Mouse (Mus musculus) neural tube, embryonic 13.5 days (tissue): ENCODE results near the gene Polr2c. TPM values are rescaled to one million over a fixed set of nuclear protein-coding genes. Genes with fewer than 3 reads are reported as not detected.
A peak's percentile ranks its signal among the peaks of the same experiment; 100 is the strongest.

Experiments used
- ATAC-seq: fragments of 200-750 bp; cut with Nextera tagmentation; 2 replicates; pipeline ENCODE4 v1.8.0; 2017; ENCODE audit warnings: low read depth, mild to moderate bottlenecking, moderate TSS enrichment, moderate library complexity
- H3K27ac ChIP-seq: fragments of 300-500 bp; sonication (generic); replicated peaks from 2 replicates; pipeline ENCODE4 v1.5.1; 2015; ENCODE audit warnings: moderate library complexity, mild to moderate bottlenecking, inconsistent platforms
- H3K27me3 ChIP-seq: fragments of 300-500 bp; sonication (generic); 2 replicates; pipeline ENCODE4 v1.6.1; 2015; ENCODE audit warnings: mild to moderate bottlenecking, inconsistent platforms
- H3K36me3 ChIP-seq: fragments of 300-500 bp; sonication (generic); 2 replicates; pipeline ENCODE4 v1.6.1; 2015; ENCODE audit warnings: mild to moderate bottlenecking, inconsistent platforms
- H3K4me1 ChIP-seq: fragments of 300-500 bp; sonication (generic); replicated peaks from 2 replicates; pipeline ENCODE4 v1.6.1; 2015; ENCODE audit warnings: inconsistent platforms
- H3K4me2 ChIP-seq: fragments of 300-500 bp; sonication (generic); 2 replicates; pipeline ENCODE4 v1.6.1; 2015; ENCODE audit warnings: inconsistent platforms, mild to moderate bottlenecking, moderate library complexity
- H3K4me3 ChIP-seq: fragments of 300-500 bp; sonication (generic); 2 replicates; pipeline ENCODE4 v1.5.1; 2015; ENCODE audit warnings: mild to moderate bottlenecking, inconsistent platforms
- H3K9ac ChIP-seq: fragments of 300-500 bp; sonication (generic); 2 replicates; pipeline ENCODE4 v1.6.1; 2015; ENCODE audit warnings: moderate library complexity, mild to moderate bottlenecking, inconsistent platforms
- H3K9me3 ChIP-seq: fragments of 300-500 bp; sonication (generic); 2 replicates; pipeline ENCODE4 v1.6.1; 2016; ENCODE audit warnings: inconsistent platforms
- WGBS: fragments of 180-500 bp; shearing (Covaris S2); methylation state at CpG from one replicate; pipeline ENCODE4 v1.1.7; 2015; 5-methylcytosine and 5-hydroxymethylcytosine counted together
- polyA plus RNA-seq: library from polyadenylated mRNA; unstranded; fragments of >200 nt; fragmentation: Nextera tagmentation; extraction: Ambion mirVana; gene quantifications from 2 replicates; pipeline ENCODE4 v1.2.1, GENCODE M21; 2015

Gene Polr2c
- polyA plus RNA-seq, 1 experiment from 2014 or later = 116 TPM

GRCm38 (mm10) chr8:94901031-94901430 is 43.8 kb downstream of the Polr2c start:
- peak overlapping the region; percentile 45; the same call in 1 of the 2 replicates for H3K9ac ChIP-seq
- no peaks in the 10 kb centered on the region for H3K36me3 ChIP-seq
- H3K4me1 ChIP-seq = peaks cover 48% of the 10 kb centered on the region
- no peak for ATAC-seq
- 26% methylated on average over 5 of the region's 5 CpGs for WGBS
- no peaks in the 10 kb centered on the region for H3K9me3 ChIP-seq
- no peak overlapping the region for H3K4me3 ChIP-seq
- H3K4me2 ChIP-seq = no peak overlapping the region
- no peaks in the 10 kb centered on the region for H3K27me3 ChIP-seq
- H3K27ac ChIP-seq = peak overlapping the region; percentile 42

- ATAC-seq = peak; percentile 19; the same call in 1 of the 2 replicates
- H3K9ac ChIP-seq = no peak overlapping the region
- H3K27ac ChIP-seq = no peak overlapping the region
- H3K4me2 ChIP-seq = no peak overlapping the region
- no peaks in the 10 kb centered on the region for H3K27me3 ChIP-seq
- H3K4me3 ChIP-seq = no peak overlapping the region
- no peaks in the 10 kb centered on the region for H3K9me3 ChIP-seq
- H3K36me3 ChIP-seq = no peaks in the 10 kb centered on the region
- 25% methylated on average over 12 of the region's 12 CpGs for WGBS
- peaks cover 50% of the 10 kb centered on the region for H3K4me1 ChIP-seq
These were observed 46.5 kb downstream of the Polr2c start for GRCm38 (mm10) chr8:94903709-94904108.

GRCm38 (mm10) chr8:94904450-94905175 is 47.4 kb downstream of the Polr2c start:
- 73% methylated on average over 12 of the region's 12 CpGs for WGBS
- Histone ChIP-seq H3K9ac (no peak overlapping the region), H3K27ac (peak overlapping the region; percentile 34; the same call in 1 of the 2 replicates), H3K4me2 (no peak overlapping the region), H3K9me3 (no peaks in the 10 kb centered on the region), H3K27me3 (no peaks in the 10 kb centered on the region), H3K4me3 (no peak overlapping the region), H3K36me3 (no peaks in the 10 kb centered on the region), H3K4me1 (peaks cover 44% of the 10 kb centered on the region)
- peak; percentile 57 for ATAC-seq

- Histone ChIP-seq H3K27ac (no peak overlapping the region), H3K9me3 (no peaks in the 10 kb centered on the region), H3K4me3 (no peak overlapping the region), H3K4me1 (peaks cover 34% of the 10 kb centered on the region), H3K27me3 (peaks cover 15% of the 10 kb centered on the region), H3K4me2 (no peak overlapping the region), H3K9ac (no peak overlapping the region), H3K36me3 (no peaks in the 10 kb centered on the region)
- ATAC-seq = no peak
- WGBS = 86% methylated on average over 18 of the region's 18 CpGs
These were observed 50.5 kb downstream of the Polr2c start for GRCm38 (mm10) chr8:94907591-94908300.

- Histone ChIP-seq H3K4me2 (no peak overlapping the region), H3K27ac (no peak overlapping the region), H3K9ac (no peak overlapping the region), H3K36me3 (no peaks in the 10 kb centered on the region), H3K4me1 (peaks cover 36% of the 10 kb centered on the region), H3K27me3 (peaks cover 25% of the 10 kb centered on the region), H3K9me3 (no peaks in the 10 kb centered on the region), H3K4me3 (no peak overlapping the region)
- 8% methylated on average over 4 of the region's 4 CpGs for WGBS
- no peak for ATAC-seq
These were observed 51.6 kb downstream of the Polr2c start for GRCm38 (mm10) chr8:94908847-94909246.

GRCm38 (mm10) chr8:94913061-94913660 is 55.9 kb downstream of the Polr2c start:
- H3K4me1 ChIP-seq = peaks cover 51% of the 10 kb centered on the region
- H3K9ac ChIP-seq = peak overlapping the region; percentile 66
- H3K36me3 ChIP-seq = no peaks in the 10 kb centered on the region
- H3K9me3 ChIP-seq = no peaks in the 10 kb centered on the region
- no peak overlapping the region for H3K27ac ChIP-seq
- WGBS = 3% methylated on average over 77 of the region's 77 CpGs
- peak; percentile 62 for ATAC-seq
- H3K4me3 ChIP-seq = peak overlapping the region; percentile 48
- H3K4me2 ChIP-seq = peak overlapping the region; percentile 76
- H3K27me3 ChIP-seq = peaks cover 52% of the 10 kb centered on the region

GRCm38 (mm10) chr8:94914256-94914655 is 57.0 kb downstream of the Polr2c start:
- Histone ChIP-seq H3K27ac (no peak overlapping the region), H3K9me3 (no peaks in the 10 kb centered on the region), H3K4me2 (no peak overlapping the region), H3K27me3 (peaks cover 60% of the 10 kb centered on the region), H3K4me3 (no peak overlapping the region), H3K4me1 (peaks cover 48% of the 10 kb centered on the region), H3K9ac (no peak overlapping the region), H3K36me3 (no peaks in the 10 kb centered on the region)
- no peak for ATAC-seq
- 86% methylated on average over 6 of the region's 6 CpGs for WGBS

GRCm38 (mm10) chr8:94914701-94915101 is 57.5 kb downstream of the Polr2c start:
- peaks cover 60% of the 10 kb centered on the region for H3K27me3 ChIP-seq
- peaks cover 48% of the 10 kb centered on the region for H3K4me1 ChIP-seq
- no peak overlapping the region for H3K9ac ChIP-seq
- 66% methylated on average over 3 of the region's 3 CpGs for WGBS
- peak overlapping the region; percentile 24; the same call in 1 of the 2 replicates for H3K27ac ChIP-seq
- H3K9me3 ChIP-seq = no peaks in the 10 kb centered on the region
- H3K36me3 ChIP-seq = no peaks in the 10 kb centered on the region
- no peak overlapping the region for H3K4me2 ChIP-seq
- no peak for ATAC-seq
- H3K4me3 ChIP-seq = no peak overlapping the region

- Histone ChIP-seq H3K36me3 (no peaks in the 10 kb centered on the region), H3K4me2 (peak overlapping the region; percentile 73), H3K4me3 (peak overlapping the region; percentile 55), H3K9me3 (no peaks in the 10 kb centered on the region), H3K27me3 (peaks cover 58% of the 10 kb centered on the region), H3K27ac (no peak overlapping the region), H3K9ac (peak overlapping the region; percentile 70; the same call in 1 of the 2 replicates), H3K4me1 (peaks cover 48% of the 10 kb centered on the region)
- WGBS = 57% methylated on average over 9 of the region's 9 CpGs
- no peak for ATAC-seq
These were observed 59.2 kb downstream of the Polr2c start for GRCm38 (mm10) chr8:94916311-94916959.

GRCm38 (mm10) chr8:94916960-94917324 is 59.7 kb downstream of the Polr2c start:
- no peak for ATAC-seq
- Histone ChIP-seq H3K9me3 (no peaks in the 10 kb centered on the region), H3K4me2 (peak overlapping the region; percentile 73), H3K27me3 (peaks cover 53% of the 10 kb centered on the region), H3K4me1 (peaks cover 48% of the 10 kb centered on the region), H3K4me3 (peak overlapping the region; percentile 55), H3K36me3 (no peaks in the 10 kb centered on the region), H3K9ac (peak overlapping the region; percentile 70), H3K27ac (no peak overlapping the region)
- 14% methylated on average over 10 of the region's 10 CpGs for WGBS

GRCm38 (mm10) chr8:94917352-94917751 is 60.1 kb downstream of the Polr2c start:
- peaks cover 49% of the 10 kb centered on the region for H3K27me3 ChIP-seq
- 0 out of 2 replicates have a peak overlapping the region, but pooled peaks have one; percentile 33 for H3K27ac ChIP-seq
- peak overlapping the region; percentile 55 for H3K4me3 ChIP-seq
- WGBS = 1% methylated on average over 27 of the region's 27 CpGs
- no peaks in the 10 kb centered on the region for H3K9me3 ChIP-seq
- peaks cover 48% of the 10 kb centered on the region for H3K4me1 ChIP-seq
- no peaks in the 10 kb centered on the region for H3K36me3 ChIP-seq
- ATAC-seq = peak; percentile 91
- H3K9ac ChIP-seq = peak overlapping the region; percentile 70
- H3K4me2 ChIP-seq = peak overlapping the region; percentile 73
